Mouse (Mus musculus) small intestine, adult 2 months (tissue): Measurements from ENCODE around the gene Slc1a3.

Experiments used
- CTCF ChIP-seq: fragments of 200-500 bp; IDR thresholded peaks from 2 replicates; pipeline ENCODE4 v1.5.1; 2012; ENCODE audit warnings: low read depth, mild to moderate bottlenecking, control low read depth, inconsistent platforms, low read length, moderate library complexity, mixed read lengths; ENCODE audit not compliant: insufficient replicate concordance, insufficient read length; ENCODE audit errors: extremely low read depth
- POLR2A ChIP-seq: fragments of 200-500 bp; IDR thresholded peaks from 2 replicates; pipeline ENCODE4 v1.6.1; 2012; ENCODE audit warnings: low read depth, mild to moderate bottlenecking, control low read depth, inconsistent platforms, low read length, moderate library complexity

GRCm38 (mm10) chr15:8632361-8632760, 78.2 kb downstream of the Slc1a3 start:
- no peak for TF ChIP-seq CTCF
- TF ChIP-seq POLR2A = no peak
